Mouse (Mus musculus) heart, embryonic 14.5 days (tissue): ENCODE results near the gene Fbxw8. TPM values are rescaled to one million over a fixed set of nuclear protein-coding genes. Genes with fewer than 3 reads are reported as not detected.
A peak's percentile ranks its signal among the peaks of the same experiment; 100 is the strongest.

Experiments
- ATAC-seq: fragments of 200-750 bp; cut with Nextera tagmentation; 2 replicates; pipeline ENCODE4 v1.8.0; 2017; ENCODE audit warnings: low read depth, moderate TSS enrichment; ENCODE audit not compliant: insufficient number of reproducible peaks, insufficient read depth, low FRiP score
- H3K27ac ChIP-seq, 2 experiments: fragments of 200-500 bp in 1 of 2; fragments of 300-500 bp in 1 of 2; sonication (generic) in 1 of 2; replicated peaks in 1 of 2; 2 replicates each; pipeline ENCODE4 v1.5.1; 2012 to 2014; ENCODE audit warnings: low read depth in 2 of 2, low read length in 2 of 2, control low read depth in 1 of 2, mild to moderate bottlenecking in 1 of 2, mixed read lengths in 1 of 2; ENCODE audit not compliant: control insufficient read depth in 1 of 2, insufficient read depth in 1 of 2
- H3K27me3 ChIP-seq: fragments of 300-500 bp; sonication (generic); 2 replicates; pipeline ENCODE4 v1.6.1; 2014; ENCODE audit warnings: mild to moderate bottlenecking, low read length, control low read depth; ENCODE audit not compliant: control insufficient read depth, insufficient read depth
- H3K36me3 ChIP-seq: fragments of 300-500 bp; sonication (generic); 2 replicates; pipeline ENCODE4 v1.6.1; 2014; ENCODE audit warnings: mild to moderate bottlenecking, control low read depth, low read length, mixed read lengths; ENCODE audit not compliant: control insufficient read depth, insufficient read depth
- H3K4me1 ChIP-seq, 2 experiments: fragments of 200-500 bp in 1 of 2; fragments of 300-500 bp in 1 of 2; sonication (generic) in 1 of 2; 2 replicates each; pipeline ENCODE4 v1.6.1; 2012 to 2014; ENCODE audit warnings: low read length in 2 of 2, control low read depth in 1 of 2, mixed read lengths in 1 of 2; ENCODE audit not compliant: control insufficient read depth in 2 of 2, insufficient read depth in 2 of 2
- H3K4me2 ChIP-seq: fragments of 300-500 bp; sonication (generic); 2 replicates; pipeline ENCODE4 v1.6.1; 2014; ENCODE audit warnings: mild to moderate bottlenecking, low read length
- H3K4me3 ChIP-seq, 2 experiments: fragments of 200-500 bp in 1 of 2; fragments of 300-500 bp in 1 of 2; sonication (generic) in 1 of 2; 2 replicates each; pipeline ENCODE4 v1.5.1; 2012 to 2014; ENCODE audit warnings: low read length in 2 of 2, mild to moderate bottlenecking in 2 of 2, control low read depth in 1 of 2, low read depth in 1 of 2, moderate library complexity in 1 of 2; ENCODE audit not compliant: control insufficient read depth in 1 of 2, insufficient read depth in 1 of 2
- H3K9ac ChIP-seq: fragments of 300-500 bp; sonication (generic); 2 replicates; pipeline ENCODE4 v1.6.1; 2014; ENCODE audit warnings: mild to moderate bottlenecking, low read length
- H3K9me3 ChIP-seq: fragments of 300-500 bp; sonication (generic); 2 replicates; pipeline ENCODE4 v1.6.1; 2016; ENCODE audit warnings: low read length, control low read depth; ENCODE audit not compliant: control insufficient read depth
- WGBS: fragments of 180-500 bp; shearing (Covaris S2); extraction: QIAGEN DNeasy Blood & Tissue Kit; methylation state at CpG from one replicate; pipeline ENCODE4 v1.1.7; 2014; 5-methylcytosine and 5-hydroxymethylcytosine counted together
- polyA plus RNA-seq: library from polyadenylated mRNA; unstranded; fragments of >200 nt; fragmentation: Nextera tagmentation; extraction: Ambion mirVana; gene quantifications from 2 replicates; pipeline ENCODE4 v1.2.1, GENCODE M21; 2014

Gene Fbxw8
- polyA plus RNA-seq, 1 experiment from 2014 or later: 23.7 TPM

- Histone ChIP-seq H3K4me1 (peaks cover 31 to 64% of the 10 kb centered on the region in 2 experiments), H3K9ac (no peak overlapping the region), H3K36me3 (peaks cover 18% of the 10 kb centered on the region), H3K27ac (0 out of 4 replicates have a peak overlapping the region, but pooled peaks of 1 of the 2 experiments have one; percentile 33), H3K9me3 (no peaks in the 10 kb centered on the region), H3K4me3 (no peak overlapping the region), H3K4me2 (no peak overlapping the region), H3K27me3 (no peaks in the 10 kb centered on the region)
- WGBS: 31% methylated on average over 3 of the region's 3 CpGs
- no peak for ATAC-seq
Measured at GRCm38 (mm10) chr5:118149711-118150110, 5.6 kb downstream of the Fbxw8 start.

- H3K4me2 ChIP-seq: no peak overlapping the region
- WGBS: 70% methylated on average over 10 of the region's 10 CpGs
- H3K4me1 ChIP-seq: peaks cover 32 to 57% of the 10 kb centered on the region in 2 experiments
- H3K27ac ChIP-seq: no peak overlapping the region
- no peak overlapping the region for H3K4me3 ChIP-seq
- peak overlapping the region; percentile 25 for H3K9ac ChIP-seq
- ATAC-seq: no peak
- no peaks in the 10 kb centered on the region for H3K9me3 ChIP-seq
- H3K36me3 ChIP-seq: peaks cover 20% of the 10 kb centered on the region
- no peaks in the 10 kb centered on the region for H3K27me3 ChIP-seq
Measured at GRCm38 (mm10) chr5:118147264-118147663, 8.0 kb downstream of the Fbxw8 start.

DNA sequence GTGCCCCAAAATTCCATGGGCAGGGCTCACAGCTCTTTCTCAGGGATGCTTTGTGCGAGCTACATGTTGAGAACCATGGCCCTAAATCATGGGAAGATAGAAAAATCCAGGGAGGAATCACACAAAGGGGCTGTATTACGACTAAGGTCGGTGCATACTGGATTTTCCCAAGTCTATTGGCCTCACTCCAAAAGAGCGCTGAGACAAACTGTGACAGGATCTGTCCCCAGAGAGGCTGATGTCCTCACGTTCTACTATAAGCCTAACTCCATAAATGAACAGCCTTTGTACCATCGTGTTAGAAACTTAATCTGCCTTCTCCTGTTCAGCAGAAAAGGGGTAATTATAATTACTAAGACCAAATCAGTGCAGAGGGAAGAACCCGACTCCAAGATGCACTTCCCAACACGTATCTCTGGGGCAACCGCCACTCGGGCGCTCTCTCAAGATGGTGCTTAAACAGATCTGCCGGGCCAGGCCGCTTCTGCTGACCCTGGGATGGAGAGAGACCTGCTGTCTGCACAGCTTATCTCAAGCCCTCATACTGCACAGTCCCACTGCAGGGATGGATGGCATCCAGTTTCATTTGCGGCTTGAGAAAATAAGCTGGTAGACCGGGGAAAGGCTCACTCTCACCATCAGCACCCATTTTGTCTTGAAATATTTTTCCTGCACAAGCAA lies 9.1 kb downstream of the Fbxw8 start:
- Histone ChIP-seq H3K9ac (0 out of 2 replicates have a peak overlapping the region, but pooled peaks have one; percentile 10), H3K4me2 (peak overlapping the region; percentile 31), H3K27me3 (no peaks in the 10 kb centered on the region), H3K4me1 (peaks cover 32 to 57% of the 10 kb centered on the region in 2 experiments), H3K27ac (peak overlapping the region; percentile 13 to 44; a peak in 3 of 4 replicates), H3K9me3 (no peaks in the 10 kb centered on the region), H3K4me3 (no peak overlapping the region), H3K36me3 (peaks cover 21% of the 10 kb centered on the region)
- 21% methylated on average over 15 of the region's 15 CpGs for WGBS
- ATAC-seq: no peak

DNA sequence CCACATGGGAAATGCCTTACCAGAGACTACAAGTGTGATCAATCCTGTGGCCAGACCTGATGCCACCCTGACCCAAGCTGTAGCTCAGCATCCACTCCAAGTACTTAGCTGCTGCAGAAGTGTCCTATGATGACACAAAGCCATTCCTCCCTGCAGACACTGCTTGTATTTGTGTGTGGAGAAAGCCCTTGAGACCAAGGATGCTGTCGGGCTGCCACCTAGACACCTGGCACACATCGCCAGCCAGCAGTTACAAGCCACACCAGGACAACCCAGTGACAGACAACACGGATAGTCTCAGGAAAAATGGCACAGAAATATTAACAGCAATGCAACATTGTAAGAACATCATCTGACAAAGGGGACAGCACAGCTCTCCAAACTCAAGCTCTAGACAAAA lies 9.8 kb downstream of the Fbxw8 start:
- Histone ChIP-seq H3K27me3 (no peaks in the 10 kb centered on the region), H3K36me3 (peaks cover 26% of the 10 kb centered on the region), H3K4me2 (no peak overlapping the region), H3K4me3 (no peak overlapping the region), H3K27ac (peak overlapping the region; percentile 13 to 44; a peak in 1 of 4 replicates), H3K9ac (no peak overlapping the region), H3K4me1 (peaks cover 32 to 57% of the 10 kb centered on the region in 2 experiments), H3K9me3 (no peaks in the 10 kb centered on the region)
- no peak for ATAC-seq
- WGBS: 88% methylated on average over 3 of the region's 3 CpGs

DNA sequence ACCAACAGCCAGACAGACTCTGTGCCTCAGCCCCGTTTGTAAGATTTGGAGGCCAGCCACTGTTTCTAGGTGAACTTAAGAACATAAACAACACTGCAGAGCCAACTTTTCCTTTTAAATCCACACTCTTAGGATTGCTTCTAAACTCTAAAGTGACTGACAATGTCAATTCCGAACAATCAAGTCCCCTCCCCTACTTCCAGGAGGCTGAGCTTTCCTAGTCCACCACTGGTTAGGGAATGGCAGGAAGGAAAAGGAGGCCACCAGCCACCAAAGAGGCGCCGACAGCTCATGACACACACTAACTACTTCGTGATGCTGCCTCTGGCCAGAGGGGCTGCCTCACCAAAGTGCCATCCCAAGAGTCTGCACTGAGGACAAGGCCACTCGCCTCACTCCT lies 10.5 kb downstream of the Fbxw8 start:
- no peak for ATAC-seq
- H3K9me3 ChIP-seq: no peaks in the 10 kb centered on the region
- peaks cover 32 to 50% of the 10 kb centered on the region in 2 experiments for H3K4me1 ChIP-seq

DNA sequence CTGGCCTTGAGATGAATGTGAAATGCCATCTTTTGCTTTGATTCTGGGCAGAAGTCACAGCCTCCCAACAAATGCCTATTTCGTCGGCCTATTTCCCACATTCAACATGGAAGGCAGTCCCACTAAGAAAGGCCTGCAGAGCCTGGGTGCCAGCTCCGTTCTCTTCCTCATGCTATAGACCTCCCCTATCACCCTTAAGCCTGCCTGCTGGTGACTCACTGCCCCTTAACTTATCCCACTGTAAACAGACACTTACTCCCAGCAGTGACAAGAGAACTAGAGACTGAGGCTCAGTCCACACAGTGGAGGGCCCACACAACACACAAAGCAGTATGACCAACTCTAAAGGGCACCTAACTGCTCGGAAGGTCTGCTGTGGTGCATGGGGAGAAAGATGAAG lies 10.9 kb downstream of the Fbxw8 start:
- peaks cover 31 to 45% of the 10 kb centered on the region in 2 experiments for H3K4me1 ChIP-seq
- H3K9me3 ChIP-seq: no peaks in the 10 kb centered on the region
- peaks cover 36% of the 10 kb centered on the region for H3K36me3 ChIP-seq
- H3K4me2 ChIP-seq: no peak overlapping the region
- no peak for ATAC-seq
- H3K4me3 ChIP-seq: no peak overlapping the region
- H3K27ac ChIP-seq: no peak overlapping the region
- 71% methylated on average over 4 of the region's 4 CpGs for WGBS
- no peaks in the 10 kb centered on the region for H3K27me3 ChIP-seq
- H3K9ac ChIP-seq: no peak overlapping the region

More for the DNA sequence above, 10.5 kb downstream of the Fbxw8 start:
- 58% methylated on average over 6 of the region's 6 CpGs for WGBS
- no peak overlapping the region for H3K4me3 ChIP-seq
- no peak overlapping the region for H3K27ac ChIP-seq
- H3K36me3 ChIP-seq: peaks cover 32% of the 10 kb centered on the region
- H3K27me3 ChIP-seq: no peaks in the 10 kb centered on the region
- H3K4me2 ChIP-seq: no peak overlapping the region
- no peak overlapping the region; the same call in 1 of the 2 replicates for H3K9ac ChIP-seq

- ATAC-seq: no peak
- H3K4me3 ChIP-seq: no peak overlapping the region
- no peak overlapping the region for H3K9ac ChIP-seq
- H3K27me3 ChIP-seq: no peaks in the 10 kb centered on the region
- H3K36me3 ChIP-seq: peaks cover 45% of the 10 kb centered on the region
- peaks cover 29 to 41% of the 10 kb centered on the region in 2 experiments for H3K4me1 ChIP-seq
- no peak overlapping the region for H3K4me2 ChIP-seq
- no peaks in the 10 kb centered on the region for H3K9me3 ChIP-seq
- H3K27ac ChIP-seq: no peak overlapping the region
- WGBS: 83% methylated on average over 12 of the region's 12 CpGs
Measured at GRCm38 (mm10) chr5:118143211-118144026, 11.8 kb downstream of the Fbxw8 start.
